Mouse (Mus musculus): ENCODE data around the gene Gm4952.
"Not testable (repeated sequence)": the region's sequence is repeated elsewhere in the genome, so short reads cannot be mapped to it uniquely, and the experiment has no call there.

Gm4952 gene

DNA sequence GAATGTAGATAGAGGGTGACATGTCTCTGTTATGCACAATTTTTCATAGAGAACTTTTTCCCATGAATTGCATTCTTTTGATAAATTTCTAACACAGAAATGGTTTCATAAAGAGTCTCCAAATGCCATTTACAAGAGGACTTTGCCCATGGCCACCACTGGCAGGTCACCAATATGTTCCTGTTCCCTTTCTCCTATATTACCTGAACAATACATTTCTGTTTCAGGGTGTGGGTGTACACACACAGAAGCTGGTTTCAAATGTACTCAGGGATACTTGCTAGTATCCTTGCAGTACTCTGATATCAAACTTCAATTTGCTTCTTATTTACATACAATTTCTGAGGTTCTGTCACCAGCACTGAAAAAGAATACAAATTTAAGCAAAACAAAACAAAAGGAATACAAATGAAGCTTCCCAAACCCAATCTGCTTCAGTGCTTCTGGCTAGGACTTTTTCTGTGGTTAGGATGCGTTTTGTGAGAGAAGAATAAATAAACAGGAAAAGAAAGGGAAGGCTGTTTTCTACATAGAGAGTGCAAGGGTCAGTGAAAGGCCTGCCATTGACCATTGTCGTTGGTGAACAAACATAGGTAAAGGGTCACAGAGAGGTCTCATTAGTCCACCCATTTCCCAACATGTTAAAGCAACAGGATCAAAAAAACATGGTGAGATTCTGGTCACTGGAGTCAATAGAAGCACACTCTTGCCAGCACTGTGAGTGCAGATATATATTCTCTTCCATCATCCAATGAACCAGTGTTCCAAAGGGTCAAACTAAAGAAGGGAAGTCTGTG, 1.1 kb downstream of the Gm4952 start:
- DNase-seq (ENCODE audit: low read depth, low spot score), result no peak

DNA sequence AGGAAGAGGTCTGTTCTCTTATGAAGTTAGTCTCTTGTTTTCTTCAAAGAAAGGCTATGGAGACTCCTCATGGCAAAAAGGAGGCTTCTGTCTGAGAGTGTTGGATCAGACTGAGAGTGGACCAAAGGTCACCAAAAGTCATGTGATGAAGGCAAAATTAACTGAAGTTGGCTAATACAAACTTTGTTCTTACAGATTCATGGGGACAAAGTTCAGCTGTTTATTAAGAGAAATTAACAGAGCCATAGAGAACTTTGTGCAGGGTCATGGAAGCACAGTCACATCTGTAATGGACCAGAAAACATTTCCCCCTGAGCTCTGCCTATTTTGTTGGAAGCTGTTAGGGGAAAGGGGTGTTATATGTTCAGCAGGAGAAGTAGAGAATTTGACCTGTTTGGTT, 8.6 kb downstream of the Gm4952 start:
- DNase-seq (ENCODE audit: low read depth, low spot score), result no peak

DNA sequence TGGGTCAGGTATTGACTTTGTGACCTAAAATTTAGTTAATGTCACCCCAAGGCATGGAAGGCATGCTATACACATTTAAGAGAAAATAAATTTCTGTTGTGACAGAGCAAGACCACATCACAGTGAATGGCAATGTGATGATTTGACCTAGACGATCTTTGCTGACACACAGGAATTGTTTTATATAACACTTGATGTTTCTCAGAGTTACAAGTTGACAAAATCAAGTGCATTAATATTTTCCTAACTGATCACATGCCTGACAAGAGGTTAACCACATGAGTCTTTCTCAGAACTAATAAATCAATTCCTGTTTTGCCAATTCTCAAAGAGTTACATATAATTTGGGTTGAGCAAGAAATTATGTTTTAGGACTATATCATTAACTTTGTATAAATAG, 13.9 kb downstream of the Gm4952 start:
- DNase-seq (ENCODE audit: low read depth, low spot score), result no peak

DNA sequence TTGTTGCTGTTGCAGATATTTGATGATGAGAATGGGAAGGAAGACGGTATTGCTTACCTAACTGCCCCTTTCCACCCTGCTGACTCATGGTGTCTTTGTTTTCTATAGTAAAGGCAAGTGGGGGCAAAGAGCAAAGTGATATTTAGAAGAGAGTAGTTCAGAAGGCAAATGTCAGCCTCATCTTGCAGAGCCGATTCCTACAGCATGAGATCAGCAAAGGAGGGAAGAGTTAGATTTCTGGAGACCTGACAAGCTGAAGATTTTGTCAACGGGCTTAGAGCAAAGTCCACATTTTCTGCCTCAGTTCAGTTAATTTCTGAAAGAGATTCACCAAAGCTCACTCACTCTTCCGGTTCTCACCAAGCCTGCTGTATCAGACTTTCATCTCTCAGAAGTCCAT, 33.4 kb downstream of the Gm4952 start, which contains the start of gene Glyat:
Glyat (plus strand) TSS at position 133 of the 400 bp plus-strand sequence.
- no peak for DNase-seq (ENCODE audit: low read depth, low spot score)

DNA sequence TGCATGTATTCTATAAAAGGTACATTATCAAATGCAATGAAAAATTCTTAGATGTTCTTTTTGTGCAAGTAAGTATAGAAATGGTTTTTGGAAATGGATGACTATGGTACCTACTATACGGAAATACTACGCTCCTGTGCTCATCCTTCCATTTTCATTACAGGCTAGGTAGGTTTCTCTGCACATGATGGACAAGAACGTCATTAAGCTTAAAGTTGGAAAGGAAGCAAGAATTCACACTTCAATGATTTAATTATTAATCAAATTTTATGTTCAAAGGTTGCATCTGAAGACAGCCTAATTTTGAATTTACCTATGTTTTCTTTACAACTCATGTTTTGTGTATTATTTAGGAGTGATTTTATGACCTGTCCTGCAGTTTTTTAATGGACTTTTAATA, 34.5 kb downstream of the Gm4952 start:
- DNase-seq (ENCODE audit: low read depth, low spot score), result no peak

DNA sequence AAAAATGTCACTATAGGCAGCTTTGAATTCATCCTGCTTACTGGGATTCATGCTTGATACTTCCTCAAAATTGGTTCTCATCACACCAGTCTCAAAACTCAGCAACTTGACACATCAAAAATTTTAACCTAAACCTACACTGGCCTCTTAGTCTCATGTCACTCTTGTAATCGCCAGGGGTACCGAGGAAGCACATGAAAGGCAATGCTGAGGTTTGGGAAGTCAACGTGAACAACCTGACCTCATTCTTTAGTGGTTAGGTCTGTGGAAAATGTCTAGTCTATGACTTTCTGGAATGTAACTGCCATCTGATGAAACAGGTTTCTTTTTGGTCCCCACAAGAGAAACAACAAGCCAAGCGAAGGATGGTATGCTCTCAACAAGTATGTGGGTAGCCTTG, 35.2 kb downstream of the Gm4952 start:
- DNase-seq (ENCODE audit: low read depth, low spot score), result no peak

DNA sequence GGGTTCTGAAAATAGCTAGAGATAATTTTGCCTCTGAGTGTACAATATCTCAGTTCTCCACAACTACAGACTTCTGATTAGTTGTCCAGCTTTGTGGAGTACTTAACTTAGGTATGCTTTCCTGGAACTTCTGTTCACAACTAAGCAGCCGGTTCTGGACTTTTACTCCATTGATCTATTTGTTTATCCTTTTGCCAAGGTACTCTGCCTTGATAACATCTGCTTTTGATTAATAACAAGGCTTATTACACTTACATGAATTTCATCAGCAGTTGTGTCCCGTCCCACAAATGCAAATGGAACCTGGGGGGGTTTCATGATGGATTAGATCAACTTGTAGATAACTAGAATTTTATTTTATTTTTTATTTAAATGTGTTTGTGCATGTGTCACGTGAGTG, 37.1 kb downstream of the Gm4952 start:
- no peak for DNase-seq (ENCODE audit: low read depth, low spot score)

DNA sequence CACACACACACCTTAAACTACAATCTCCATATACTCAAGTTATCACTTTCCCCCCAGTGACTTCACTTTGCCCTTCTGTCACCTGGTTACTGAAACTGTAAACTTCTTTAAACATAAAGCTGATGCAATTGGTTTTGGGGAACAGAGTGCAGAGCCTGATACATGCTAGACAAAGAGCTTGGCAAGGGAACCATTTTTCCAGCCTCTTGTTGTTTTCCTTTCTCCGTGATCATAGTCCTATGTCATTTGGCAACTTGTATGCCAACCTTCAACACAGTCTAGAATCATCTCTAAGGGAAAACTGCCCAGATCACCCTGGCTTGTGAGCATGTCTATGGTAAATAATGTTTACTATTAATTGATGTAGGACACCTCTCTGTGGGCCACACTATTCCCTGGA, 38.3 kb downstream of the Gm4952 start:
- DNase-seq (ENCODE audit: low read depth, low spot score), result no peak

DNA sequence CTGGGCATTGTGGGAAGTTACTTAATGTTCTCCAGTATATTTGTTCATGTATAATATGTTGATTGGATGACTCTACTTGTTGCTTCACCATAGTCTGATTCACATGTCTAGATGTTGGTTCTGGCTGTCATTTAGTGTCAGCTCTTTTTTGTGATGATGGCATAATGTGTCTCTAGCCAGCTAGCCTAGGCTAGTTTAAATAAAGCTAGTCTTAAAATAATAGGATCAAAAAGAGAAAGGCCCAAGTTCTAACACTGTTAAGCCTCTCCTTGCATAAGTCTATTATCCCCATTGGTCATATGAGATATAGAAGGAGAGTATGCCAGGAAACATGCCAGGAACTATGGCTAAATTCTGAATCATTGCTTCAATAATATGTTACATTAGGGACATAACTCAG, 49.7 kb downstream of the Gm4952 start:
- DNase-seq (ENCODE audit: low read depth, low spot score), result no peak

DNA sequence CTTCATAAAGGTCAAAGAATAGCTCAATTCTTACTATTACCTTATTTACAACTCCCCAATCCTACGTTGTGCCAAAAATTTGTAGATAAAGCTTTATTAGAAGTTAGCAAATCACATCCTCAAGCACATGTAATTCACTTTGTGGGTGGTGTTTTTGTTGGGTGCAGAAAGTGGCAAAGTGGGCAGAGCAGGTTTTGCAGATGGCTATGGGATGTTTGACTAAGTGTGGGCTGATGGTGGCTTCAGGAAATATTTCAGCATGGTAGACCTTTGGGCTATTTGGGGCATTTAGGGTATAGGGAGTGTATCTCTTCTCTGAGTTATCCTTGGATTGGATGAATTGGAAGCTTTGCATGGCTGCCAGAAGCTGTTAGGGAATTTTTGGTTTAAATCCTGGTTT, 66.4 kb downstream of the Gm4952 start:
- no peak for DNase-seq (ENCODE audit: low read depth, low spot score)

DNA sequence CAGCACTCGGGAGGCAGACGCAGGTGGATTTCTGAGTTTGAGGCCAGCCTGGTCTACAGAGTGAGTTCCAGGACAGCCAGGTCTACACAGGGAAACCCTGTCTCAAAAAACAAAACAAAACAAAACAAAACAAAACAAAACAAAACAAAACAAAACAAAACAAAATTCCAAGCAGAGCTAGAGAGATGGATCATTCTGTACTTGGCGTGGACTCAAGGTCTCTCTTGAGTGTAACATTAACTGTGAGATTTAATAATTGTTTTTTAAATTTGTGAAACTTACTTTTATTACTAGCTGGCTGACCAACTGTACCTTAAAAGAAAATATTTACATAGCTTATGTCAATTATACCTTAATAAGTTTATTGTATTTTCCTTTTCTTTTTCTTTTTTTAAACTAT, 68.8 kb downstream of the Gm4952 start:
- not testable (repeated sequence) for DNase-seq (ENCODE audit: low read depth, low spot score)

DNA sequence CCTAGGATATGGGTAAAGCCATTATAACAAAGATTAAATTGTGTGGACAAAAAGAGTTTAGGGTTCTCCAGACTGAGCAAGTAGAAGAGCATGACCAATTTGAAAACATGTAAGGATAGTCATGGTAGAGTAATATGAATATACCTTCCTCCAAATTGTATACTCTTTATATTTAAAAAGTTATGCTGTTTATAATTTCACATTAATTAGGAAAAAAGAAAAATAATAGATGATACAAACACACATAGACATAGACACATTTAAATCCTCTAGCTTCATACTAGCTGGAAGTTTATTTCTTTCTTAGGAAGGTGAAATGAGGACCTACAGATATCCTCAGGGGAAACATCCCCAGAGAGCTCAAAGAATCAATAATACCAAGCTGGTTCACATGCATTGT, 70.4 kb downstream of the Gm4952 start, which contains the start of gene Olfr1442:
Olfr1442 (plus strand) TSS at position 301 of the 400 bp plus-strand sequence.
- DNase-seq (ENCODE audit: low read depth, low spot score), result no peak

DNA sequence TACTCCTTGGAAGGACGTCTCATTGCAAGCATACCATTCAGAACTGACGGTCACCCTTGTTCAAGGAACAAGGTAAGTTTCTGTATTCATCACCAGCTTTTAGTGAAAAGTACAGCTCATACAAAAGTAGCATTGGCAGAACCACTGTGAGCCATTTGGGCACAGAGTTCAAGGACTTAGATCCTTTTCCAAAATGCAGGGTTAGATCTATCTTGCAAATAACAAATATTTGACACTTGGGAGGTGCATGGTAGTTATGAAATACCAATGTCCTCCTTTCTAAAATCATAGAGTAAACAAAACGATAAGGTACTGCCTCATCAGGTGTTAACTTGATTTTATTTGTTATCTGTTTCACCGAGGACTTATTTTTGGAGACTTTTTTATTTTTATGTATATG, 71.3 kb downstream of the Gm4952 start:
- DNase-seq (ENCODE audit: low read depth, low spot score), result no peak

DNA sequence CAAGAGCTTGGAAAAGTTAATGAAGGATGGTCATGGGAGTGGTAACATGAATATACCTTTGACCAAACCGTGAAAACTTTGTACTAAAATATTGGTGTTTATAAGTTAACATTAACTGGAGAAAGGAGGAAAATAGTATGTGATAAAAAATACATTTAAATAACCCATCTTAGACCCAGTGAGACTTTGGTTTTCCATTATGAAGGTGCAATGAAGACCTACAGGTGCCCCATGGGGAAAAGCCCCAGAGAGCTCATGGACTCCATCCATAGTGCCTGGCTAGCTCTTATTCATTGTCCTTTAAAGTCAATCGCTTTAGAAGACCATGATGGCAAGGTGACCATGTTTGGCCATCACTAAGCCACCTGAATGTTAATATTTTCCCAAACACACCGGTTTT, 78.0 kb downstream of the Gm4952 start, which contains the start of gene Olfr1443:
Olfr1443 (plus strand) TSS at position 301 of the 400 bp plus-strand sequence.
- DNase-seq (ENCODE audit: low read depth, low spot score), result no peak
